Mouse (Mus musculus): ENCODE data around the gene Crybg2.

The Crybg2 gene

DNA sequence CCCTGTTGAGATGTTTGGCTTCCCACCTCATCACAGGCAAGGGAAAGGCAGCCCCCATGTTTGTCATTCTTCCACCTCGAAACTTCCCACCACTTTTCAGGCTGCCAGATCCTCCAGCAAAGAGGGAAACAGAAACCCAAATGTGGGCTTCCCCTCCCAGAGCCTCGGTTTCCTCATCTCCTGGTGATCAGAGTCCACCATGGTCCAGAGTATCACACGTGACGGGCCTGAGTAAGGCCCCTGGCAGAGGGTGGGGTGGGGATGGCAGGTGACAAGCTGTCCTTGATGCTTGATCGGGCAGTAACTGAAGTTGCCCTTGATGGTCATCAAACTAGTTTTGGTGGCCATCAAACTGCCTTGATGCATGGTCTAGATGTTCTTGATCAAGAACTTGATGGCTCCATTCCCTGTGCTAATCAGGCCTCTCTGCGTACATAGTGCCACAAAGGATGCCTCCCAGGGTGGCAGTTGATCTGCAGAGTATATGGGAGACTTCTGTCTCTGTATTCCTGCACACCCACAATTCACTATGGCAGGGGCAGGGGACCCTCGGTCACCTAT is 33.5 kb downstream of the Crybg2 start:
- no peak for DNase-seq (ENCODE audit: low read depth)

DNA sequence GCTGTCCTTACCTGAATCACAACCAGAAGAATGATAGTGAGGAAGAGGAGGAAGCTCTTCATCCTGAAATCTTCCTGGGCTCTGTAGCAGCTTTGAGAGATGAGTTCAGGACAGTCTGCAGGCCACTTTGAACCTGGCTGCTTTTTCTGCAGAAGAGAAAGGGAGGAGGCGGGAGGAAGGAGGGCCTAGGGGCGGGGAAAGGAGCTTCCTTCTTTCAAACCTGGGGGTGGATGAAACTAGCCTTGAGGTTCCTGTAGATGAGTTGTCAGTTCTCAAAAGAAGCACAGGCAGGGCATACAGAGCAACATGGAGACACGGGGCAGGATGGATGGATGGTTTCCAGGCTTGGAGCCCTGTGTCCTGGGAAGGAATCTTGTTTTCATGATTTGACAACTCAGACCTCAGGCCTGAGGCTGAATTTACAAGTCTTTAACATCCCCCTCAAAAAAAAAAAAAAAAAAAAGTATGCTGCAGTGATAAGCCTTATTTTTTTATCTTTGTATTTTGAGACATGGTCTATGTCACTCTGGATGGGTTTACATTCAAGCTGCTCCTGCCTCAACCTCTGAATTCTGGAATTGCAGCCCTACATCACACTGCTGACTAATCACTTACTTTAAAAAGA is 34.4 kb downstream of the Crybg2 start, which contains the start of gene Cd52:
Gene Cd52, minus strand, starts transcription at position 160 of the 625 bp plus-strand sequence.
- DNase-seq (ENCODE audit: low read depth), result no peak

DNA sequence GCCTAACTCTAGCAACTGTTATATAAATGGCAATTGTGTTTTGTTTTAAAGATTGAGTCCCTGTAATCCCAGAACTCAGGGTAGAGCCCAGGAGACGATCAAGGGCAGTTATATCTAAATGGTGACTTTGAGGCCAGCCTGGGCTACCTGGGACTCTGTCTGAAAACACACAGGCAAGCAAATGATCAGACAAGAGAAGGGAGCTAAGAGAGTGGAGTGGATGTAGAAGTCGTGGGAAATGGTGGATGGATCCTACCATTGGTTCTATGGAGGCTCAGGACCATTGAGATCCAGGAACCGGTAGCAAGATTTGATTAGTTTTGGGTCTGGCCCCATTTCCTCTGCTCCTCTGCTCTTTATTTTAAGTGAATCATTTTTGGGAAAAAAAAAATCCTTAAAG is 35.5 kb downstream of the Crybg2 start:
- no peak for DNase-seq (ENCODE audit: low read depth)

DNA sequence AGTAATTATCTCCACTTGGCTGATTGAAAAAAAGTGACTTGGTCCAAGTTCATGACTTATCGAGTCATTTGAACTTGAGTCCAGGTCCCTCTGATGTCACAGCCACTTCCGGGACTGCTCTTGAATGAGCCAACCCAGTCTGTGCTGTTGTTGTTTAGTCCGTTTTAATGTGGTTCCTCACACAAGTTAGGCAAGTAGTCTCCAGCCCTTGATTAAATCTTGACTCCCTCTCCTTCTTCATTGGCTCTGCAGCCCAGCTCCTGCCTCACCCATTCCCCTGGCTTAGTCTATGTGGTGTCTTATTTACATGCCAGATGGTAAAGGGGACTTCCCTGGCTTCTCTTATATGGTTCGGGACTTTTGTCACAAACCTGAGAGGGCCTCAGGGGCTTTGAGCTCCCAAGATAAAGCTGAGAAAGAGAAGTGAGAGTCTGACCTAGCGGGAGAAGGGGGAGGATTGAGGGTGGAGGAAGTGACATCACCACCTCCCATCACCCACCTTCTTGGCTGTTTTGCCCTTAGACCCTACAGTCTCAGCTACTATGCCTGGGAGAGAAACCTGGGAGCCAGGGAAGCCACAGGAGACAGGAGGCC is 36.5 kb downstream of the Crybg2 start:
- no peak for DNase-seq (ENCODE audit: low read depth)

DNA sequence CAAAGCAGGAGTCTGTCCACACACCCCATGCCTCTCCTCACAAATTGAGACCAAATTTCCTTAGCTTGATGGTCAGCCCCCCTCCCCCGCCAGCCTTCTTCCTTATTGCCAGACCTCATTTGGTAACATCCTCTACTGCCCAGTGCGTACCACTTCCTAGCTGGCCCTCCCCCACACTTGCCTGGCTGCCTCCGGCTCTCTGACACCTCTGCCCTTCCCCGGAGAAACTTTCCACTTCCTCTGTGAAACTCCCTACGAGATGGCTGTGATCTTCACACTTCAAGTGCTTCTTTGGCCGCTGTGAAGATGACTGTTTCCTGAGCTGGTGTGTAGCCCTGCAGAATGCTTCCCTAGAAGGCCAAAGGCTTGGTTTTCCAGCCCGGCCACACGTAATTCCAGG is 38.0 kb downstream of the Crybg2 start:
- DNase-seq (ENCODE audit: low read depth), result no peak

DNA sequence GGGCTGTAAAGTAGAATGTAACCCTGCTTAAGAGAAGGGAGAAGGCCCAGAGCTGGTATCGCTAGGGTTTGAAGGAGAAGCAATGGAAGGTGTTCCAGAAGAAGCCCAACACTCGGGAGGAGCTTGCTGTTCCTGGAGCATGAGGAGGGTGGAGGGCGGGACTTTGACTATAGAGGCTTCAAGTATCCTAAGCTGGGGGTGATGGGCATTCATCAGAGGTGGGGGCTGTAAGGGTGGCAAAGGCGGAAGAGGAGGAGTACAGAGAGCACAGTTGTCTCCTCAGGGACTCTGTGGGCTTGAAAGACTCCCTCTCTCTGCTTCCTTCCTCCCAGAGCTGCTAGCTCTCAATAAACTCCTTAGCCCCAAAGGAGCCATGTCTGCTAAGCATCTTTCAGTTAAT is 39.6 kb downstream of the Crybg2 start:
- DNase-seq (ENCODE audit: low read depth), result no peak

DNA sequence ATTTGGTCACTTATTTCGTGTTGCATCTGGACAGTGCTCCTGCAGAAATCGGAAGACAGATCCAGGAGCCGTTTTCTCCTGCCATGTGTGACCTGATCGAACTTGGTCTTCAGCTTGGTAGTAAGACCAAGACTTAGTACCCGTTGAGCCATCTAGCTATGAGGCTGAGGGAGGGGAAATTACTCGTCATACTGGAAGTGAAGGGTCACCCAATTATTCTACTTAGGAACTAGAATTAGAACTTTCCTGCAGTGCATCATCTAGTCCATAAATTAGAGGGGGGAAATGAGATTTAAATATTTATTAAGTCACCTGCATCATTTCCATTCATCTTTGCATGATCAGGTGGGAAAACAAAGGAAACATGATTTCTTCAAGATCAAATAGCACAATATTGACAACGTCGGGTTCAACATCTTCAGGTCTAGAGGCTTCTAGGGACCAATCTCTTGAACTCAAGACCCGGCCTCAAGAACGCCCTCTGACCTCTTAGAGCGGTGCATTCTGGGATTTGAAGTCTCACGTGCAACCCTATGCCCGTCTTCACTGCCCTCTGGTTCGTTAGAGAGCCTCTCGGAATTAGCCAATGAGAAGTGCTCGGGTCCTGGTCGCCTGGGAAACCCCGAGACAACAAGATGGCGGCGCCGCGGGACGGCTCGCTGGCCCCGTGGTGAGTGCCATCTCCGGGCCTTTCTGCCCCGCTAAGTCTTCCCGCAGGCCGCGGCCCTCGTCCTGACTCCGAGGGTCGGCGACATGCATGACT is 41.5 kb downstream of the Crybg2 start, which contains the start of gene Ubxn11:
Gene Ubxn11, plus strand, starts transcription at position 592 of the 763 bp plus-strand sequence.
- peak; percentile 73 for DNase-seq (ENCODE audit: low read depth)

DNA sequence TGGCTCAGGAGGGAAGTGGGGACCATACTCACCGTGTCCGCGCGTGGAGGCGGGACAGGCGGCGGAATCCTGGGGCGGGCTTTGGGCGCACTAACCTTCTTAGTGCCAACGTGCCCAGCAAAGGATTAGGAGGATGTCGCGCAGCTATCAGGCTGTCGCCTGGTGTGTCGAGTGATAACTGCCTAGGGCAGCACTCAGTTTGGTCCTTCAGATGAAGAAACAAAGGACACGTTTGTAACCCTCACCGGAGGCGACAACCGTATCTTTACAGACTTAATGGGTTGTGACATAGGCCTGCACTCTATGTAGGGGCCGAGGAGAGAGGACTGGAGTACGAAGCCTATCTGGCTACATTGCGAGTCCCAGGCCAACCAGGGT is 42.1 kb downstream of the Crybg2 start:
- DNase-seq (ENCODE audit: low read depth), result no peak

DNA sequence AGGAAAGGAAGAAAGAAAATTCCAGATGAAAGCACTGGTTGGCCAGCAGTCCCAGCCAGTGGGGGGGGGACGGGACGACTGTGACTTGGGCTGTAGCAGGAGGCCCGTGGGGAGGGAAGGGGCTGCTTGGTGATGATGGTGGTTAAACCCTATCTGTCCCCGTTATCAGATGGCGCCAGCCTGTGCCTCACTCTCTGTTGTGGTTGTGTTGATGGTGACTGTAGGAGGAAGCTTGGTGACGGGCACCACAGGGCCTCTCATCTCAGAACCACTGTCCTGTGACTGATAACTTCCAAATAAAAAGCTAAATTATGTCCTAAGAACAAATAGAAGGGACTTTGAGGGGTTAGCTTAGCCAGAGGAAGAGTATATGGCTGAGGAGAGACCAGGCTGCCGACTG is 45.5 kb downstream of the Crybg2 start:
- no peak for DNase-seq (ENCODE audit: low read depth)

DNA sequence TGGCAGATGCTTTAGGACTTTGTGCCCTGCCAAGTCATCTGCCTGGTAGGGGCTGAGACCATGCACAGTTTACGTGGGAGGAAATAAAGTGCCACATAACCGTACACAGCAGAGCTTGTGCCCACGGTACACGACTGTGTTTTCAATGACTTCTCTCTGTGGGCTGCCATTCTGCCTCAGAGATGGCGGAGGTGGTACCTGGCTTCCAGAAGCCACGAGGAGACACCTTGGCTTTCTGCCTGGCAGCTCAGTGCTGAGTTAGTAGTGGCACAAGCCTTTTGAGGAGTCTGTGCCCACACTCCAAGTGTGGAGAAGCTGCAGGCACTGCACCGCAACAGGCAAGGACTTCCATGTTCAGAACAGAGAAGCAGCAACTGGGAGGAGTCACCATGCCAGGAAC is 47.1 kb downstream of the Crybg2 start:
- DNase-seq (ENCODE audit: low read depth), result no peak

DNA sequence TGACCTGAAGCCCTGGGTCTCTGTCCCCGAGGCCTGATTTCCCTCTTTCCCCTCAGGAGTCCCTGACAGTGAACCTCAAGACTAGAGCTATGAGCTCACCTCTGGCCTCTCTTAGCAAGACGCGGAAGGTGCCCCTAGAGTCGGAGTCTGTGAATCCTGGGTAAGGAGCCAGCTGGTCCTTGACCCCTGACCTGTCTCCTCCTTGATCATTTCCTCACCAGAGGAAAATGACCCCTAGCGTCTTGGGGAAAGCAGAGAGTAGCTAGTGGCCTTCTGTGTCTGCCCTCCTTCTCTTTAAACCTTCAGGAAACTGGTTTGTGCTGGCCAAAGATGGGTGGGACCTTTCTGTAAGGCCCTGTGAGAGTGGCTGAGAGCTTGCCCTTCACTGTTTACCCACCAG is 47.6 kb downstream of the Crybg2 start:
- DNase-seq (ENCODE audit: low read depth), result no peak

DNA sequence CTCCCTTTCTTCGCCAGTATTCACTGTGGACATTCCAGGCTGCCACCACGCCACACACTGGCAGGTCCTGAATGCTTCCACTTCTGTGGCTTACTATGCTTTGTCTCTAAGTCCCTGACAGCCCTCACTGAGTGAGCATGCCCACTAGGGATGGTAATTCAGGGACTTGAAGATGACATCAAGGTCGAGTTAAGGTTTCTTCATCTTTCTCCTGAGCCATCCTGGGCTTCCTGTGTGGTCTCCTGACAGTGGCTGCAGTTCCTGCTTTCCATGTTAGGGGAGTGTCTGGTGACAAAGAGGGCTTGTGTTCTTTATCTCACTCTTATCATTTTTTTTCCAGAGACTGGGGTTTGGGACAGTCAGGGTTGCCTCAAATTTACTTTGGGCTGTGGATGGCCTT is 50.0 kb downstream of the Crybg2 start:
- DNase-seq (ENCODE audit: low read depth), result no peak

DNA sequence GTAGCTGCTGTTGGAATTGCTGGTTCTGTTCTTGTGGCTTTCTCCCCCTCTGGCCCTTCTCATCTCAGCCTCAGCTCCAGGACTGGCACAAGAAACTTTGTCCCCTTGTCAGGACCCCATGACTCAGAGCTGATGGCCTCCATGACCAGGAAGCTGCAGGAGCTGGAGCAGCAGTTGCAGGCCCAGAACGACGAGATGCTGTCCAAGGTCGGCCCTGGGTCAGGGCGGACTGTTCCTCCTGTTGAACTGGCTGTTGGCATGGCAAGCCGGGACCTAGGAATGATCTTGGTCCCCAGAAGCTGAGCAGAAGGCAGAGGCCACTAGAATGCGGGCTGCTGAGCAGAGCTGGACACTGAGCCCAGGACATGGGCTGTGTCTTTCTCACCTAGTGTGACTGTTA is 51.8 kb downstream of the Crybg2 start:
- no peak for DNase-seq (ENCODE audit: low read depth)

DNA sequence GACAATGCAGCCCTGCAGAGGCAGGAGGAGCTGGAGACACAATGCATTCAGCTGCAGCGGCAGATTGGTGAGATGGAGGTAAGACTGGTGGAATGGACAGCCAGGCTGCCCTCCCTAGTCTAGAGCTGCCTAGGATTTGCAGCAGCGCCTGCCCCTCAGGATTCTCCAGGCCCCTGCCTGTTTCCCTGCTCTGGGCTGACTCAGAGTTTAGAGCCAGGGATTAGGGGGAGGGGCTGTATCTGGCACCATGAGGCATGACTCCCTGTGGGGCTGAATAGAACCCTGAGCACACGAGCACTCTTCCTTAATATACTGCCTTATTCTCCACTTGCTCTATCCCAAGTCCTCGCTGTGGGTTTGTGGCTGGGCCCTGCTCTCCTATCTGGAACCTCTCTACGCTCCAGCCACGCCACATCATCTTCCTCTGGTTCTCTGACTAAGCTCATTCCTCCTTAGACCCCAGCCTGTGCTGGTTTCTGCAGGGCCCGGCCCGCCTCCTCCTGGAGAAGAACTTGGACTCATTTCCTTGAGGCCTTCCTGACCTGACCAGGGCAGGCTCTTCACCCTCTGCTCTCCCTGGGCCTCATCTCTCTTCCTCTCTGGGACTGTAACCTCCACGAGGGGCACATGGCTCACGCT is 52.9 kb downstream of the Crybg2 start:
- no peak for DNase-seq (ENCODE audit: low read depth)

DNA sequence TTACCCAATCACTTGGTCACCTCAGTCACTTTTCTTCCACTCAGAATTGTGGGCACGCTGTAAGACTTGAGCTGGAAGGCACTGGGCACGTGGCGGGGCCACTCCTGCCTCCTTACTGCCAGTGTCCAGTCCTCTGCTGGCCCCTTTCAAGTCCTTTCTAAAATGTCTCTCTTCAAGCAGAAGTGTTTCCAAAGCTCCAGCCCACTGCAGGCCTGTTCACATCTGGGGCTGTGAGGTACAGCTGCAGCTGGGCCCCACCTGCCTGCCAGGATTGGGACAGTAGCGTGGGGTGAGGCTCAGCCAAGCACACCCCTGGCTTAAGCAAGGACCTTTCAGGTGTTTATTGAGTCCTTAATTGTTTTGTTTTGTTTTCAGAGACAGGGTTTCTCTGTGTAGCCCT is 53.4 kb downstream of the Crybg2 start:
- DNase-seq (ENCODE audit: low read depth), result no peak

DNA sequence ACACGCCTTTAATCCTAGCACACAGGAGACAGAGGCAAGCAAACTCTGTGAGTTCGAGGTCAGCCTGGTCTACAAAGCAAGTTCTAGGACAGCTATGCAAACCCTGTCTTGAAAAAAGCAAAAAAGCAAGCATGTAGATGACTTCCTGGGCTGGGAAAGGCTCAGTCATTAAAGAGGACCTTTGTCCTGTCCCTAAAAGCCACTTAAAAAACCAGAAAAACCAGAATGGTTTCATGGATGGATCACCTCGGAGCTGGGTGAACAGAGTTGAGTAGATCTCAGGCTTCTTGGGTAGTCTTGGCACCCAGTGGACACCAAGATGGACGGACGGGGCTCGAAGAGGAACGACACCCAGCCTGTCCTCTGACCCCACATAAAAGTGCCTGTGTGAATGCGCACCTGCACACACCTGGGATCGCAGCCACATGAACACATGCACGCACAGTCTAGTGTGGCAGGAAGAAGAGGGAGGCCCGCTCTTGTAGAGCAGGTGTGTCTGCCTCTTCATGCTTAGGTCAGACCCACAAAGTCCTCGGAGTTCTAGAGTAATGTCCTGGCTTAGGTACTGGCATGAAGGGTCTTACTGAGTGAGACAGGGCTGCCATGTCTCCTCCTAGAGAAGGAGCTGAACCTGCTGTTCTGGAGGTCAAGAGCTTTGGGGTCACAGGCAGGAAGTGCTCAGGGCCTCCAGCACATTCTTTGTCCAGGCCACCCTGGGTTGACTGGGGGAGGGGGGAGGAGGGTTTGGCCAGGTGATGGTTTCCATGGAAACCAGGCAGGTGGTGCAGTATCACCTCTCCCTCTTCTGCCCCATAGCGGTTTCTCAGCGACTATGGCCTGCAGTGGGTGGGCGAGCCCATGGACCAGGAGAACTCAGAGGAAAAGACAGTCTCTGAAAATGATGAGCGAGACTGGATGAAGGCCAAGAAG is 54.9 kb downstream of the Crybg2 start:
- no peak for DNase-seq (ENCODE audit: low read depth)

DNA sequence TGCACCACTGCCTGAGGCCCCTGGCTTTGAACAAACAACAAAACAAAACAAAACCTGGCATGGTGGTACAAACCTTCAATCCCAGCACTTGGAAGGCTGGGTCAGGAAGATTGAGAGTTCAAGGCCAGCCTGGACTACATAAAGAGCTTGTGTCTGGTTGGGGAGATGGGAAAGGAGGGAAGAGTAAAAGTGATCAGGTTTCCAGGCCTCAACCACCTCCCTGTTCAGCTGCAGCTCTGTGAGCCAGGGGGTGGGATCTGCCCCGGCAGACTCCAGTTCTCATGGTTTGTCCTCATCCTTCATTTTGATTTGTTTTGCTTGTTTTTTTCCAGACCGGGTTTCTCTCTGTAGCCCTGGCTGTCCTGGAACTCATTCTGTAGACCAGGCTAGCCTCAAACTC is 55.9 kb downstream of the Crybg2 start:
- DNase-seq (ENCODE audit: low read depth), result no peak

DNA sequence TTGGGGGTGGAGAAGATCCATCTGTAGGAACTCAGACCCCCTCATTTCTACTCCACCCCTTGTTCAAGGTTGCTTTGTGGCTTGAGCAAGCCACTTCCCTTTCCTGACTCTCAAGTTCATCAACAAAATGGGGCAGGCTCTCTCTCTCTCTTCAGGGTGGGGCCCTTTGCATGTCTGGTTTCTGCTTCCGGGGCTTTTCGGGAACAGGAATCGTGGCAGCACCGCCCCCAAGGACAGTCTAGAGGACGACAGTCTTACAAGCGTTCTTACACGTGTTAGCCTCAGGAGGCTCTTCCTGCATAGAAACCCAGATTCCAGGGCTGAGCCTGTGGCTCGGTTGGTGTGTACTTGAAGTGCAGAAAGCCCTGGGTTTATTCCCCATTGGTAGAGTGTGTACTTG is 56.4 kb downstream of the Crybg2 start:
- no peak for DNase-seq (ENCODE audit: low read depth)

DNA sequence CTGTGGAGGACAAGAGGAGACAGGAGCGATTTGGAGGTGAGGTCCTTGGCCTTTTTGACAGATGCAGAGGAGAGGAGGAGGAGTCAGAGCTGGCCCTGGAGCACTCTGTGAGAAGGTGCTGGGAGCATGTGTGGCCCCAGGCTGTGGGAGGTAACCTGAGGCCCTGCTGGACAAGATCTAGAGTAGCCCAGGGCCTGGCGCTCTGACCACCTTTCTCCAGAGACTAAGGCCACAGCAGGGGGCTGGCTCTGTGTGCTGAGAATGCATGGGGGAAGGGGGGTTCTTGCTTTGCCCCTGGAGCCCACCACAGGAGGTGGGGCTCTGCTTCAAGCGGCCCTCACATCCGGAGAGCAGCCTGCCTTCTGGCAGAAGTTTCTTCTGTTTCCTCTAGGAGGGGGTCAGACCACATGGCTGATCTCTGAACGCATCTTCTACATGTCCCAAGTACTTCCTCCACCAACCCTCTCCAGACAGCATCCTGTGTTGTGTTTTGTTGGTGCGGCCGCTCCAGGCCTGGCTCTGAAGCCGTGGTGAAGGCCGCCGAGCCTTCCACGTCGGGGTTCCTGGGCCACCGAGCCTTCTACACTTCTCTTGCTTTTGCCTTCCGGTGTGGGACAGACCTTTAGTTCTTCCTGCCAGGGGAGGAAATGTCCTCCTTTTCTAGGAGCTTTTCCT is 57.6 kb downstream of the Crybg2 start:
- DNase-seq (ENCODE audit: low read depth), result no peak

DNA sequence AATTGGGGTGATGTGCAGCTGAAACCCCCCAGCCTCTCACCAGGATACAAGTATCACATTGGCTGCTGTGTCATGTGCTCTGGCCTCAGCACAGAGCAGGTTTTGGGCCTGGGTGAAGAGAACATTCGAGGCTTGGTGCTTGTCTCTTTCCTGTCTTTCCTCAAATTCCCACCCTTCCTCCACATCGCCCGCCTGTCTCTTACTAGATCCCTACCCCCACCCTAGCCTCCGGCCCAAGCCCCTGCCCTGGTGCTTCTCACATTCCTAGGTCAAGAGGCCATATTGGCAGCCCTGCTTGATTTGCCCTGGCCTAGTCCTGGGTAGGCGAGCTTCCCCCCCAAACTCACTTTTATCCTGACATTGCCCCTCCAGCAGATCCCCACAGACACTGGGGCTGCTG is 58.4 kb downstream of the Crybg2 start:
- DNase-seq (ENCODE audit: low read depth), result no peak

DNA sequence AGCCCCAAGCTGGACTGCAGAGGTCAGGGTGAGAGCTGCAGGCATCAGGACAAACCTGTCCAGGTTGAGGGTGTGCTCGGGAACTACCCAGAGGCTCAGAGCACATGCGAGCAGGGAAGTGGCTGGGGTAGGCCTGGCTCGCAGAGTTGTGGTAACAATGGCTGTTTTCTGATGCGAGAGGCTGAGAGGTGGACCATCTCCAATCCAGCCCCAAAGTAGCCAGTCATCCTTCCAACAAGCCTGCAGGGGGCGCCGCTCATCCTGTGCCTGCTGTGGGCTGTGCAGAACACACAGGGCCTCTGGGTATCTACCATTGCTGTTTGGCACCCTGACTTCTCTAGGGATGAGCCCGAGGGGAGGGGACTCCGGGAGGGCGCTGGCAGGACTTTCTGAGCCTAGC is 59.0 kb downstream of the Crybg2 start:
- no peak for DNase-seq (ENCODE audit: low read depth)
